Mouse (Mus musculus): ENCODE data around the gene Rpia.
"Not testable (repeated sequence)": the region's sequence is repeated elsewhere in the genome, so short reads cannot be mapped to it uniquely, and the experiment has no call there.

Gene Rpia

GRCm38 (mm10) chr6:70791824-70792535 lies at the start of gene Rpia:
Gene Rpia, minus strand, starts transcription at chr6:70792232.
- peak; percentile 98 for DNase-seq

GRCm38 (mm10) chr6:70840281-70840680 lies 48.2 kb upstream of the Rpia start:
- DNase-seq: no peak

GRCm38 (mm10) chr6:70838532-70838931 lies 46.5 kb upstream of the Rpia start:
- no peak for DNase-seq

- DNase-seq: no peak
Observed at GRCm38 (mm10) chr6:70837297-70837696, 45.3 kb upstream of the Rpia start.

GRCm38 (mm10) chr6:70831179-70831839 lies 39.3 kb upstream of the Rpia start:
- no peak for DNase-seq

- no peak for DNase-seq
Observed at GRCm38 (mm10) chr6:70830552-70830951, 38.5 kb upstream of the Rpia start.

GRCm38 (mm10) chr6:70829451-70829850 lies 37.4 kb upstream of the Rpia start:
- no peak for DNase-seq

GRCm38 (mm10) chr6:70824987-70825337 lies 32.9 kb upstream of the Rpia start:
- DNase-seq: no peak

- peak; percentile 79 for DNase-seq
Observed at GRCm38 (mm10) chr6:70824085-70824986, 32.3 kb upstream of the Rpia start.

GRCm38 (mm10) chr6:70823277-70823676 lies 31.2 kb upstream of the Rpia start:
- DNase-seq: not testable (repeated sequence)

- DNase-seq: no peak
Observed at GRCm38 (mm10) chr6:70822386-70822910, 30.4 kb upstream of the Rpia start.

- no peak for DNase-seq
Observed at GRCm38 (mm10) chr6:70821566-70821965, 29.5 kb upstream of the Rpia start.

- DNase-seq: no peak
Observed at GRCm38 (mm10) chr6:70815471-70815870, 23.4 kb upstream of the Rpia start.

- DNase-seq: no peak
Observed at GRCm38 (mm10) chr6:70814629-70814950, 22.6 kb upstream of the Rpia start.

- no peak for DNase-seq
Observed at GRCm38 (mm10) chr6:70813921-70814628, 22.0 kb upstream of the Rpia start.

GRCm38 (mm10) chr6:70812526-70812895 lies 20.5 kb upstream of the Rpia start:
- no peak for DNase-seq

GRCm38 (mm10) chr6:70811557-70812525 lies 19.8 kb upstream of the Rpia start:
- DNase-seq: peak; percentile 75

GRCm38 (mm10) chr6:70810524-70810923 lies 18.5 kb upstream of the Rpia start:
- DNase-seq: no peak

- DNase-seq: no peak
Observed at GRCm38 (mm10) chr6:70806514-70806912, 14.5 kb upstream of the Rpia start.

GRCm38 (mm10) chr6:70805820-70806513 lies 13.9 kb upstream of the Rpia start:
- DNase-seq: peak; percentile 85

GRCm38 (mm10) chr6:70805267-70805666 lies 13.2 kb upstream of the Rpia start:
- peak; percentile 79 for DNase-seq

Data from embryo, embryonic 11 days (tissue).